Mouse (Mus musculus) left cerebral cortex, adult 18-20 months (tissue): ENCODE measurements at regions not wholly inside any gene's neighbourhood (a gene's known extent, or its start where the extent isn't known, plus 50 kb on each side); places are given as distances from the start of the nearest gene placed in this dataset.

Experiments used
- DNase-seq, 2 experiments: peaks; one replicate each; pipeline ENCODE4 v3.0.0; 2021 to 2022; ENCODE audit warnings: low spot score in 2 of 2, mixed read lengths in 1 of 2

DNA sequence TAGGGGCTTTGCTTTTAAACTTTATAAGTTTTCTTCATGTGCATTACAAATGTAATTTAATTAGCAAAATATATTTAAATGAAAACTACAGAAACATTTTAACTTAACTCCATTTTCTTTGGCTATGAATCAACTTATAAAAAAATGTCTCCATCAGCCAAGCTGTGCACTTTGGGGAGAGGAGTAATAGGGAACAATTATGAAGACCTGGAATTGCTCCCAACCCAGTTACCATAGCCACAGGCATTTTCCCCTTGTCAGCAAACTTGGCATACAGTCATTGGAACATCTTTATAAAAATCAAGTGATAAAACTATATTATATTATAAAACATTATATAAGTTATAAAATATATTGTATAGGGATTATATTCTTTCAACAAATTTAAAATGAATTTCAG, 65.0 kb downstream of the Atxn7l3b start:
- DNase-seq = no peak

DNA sequence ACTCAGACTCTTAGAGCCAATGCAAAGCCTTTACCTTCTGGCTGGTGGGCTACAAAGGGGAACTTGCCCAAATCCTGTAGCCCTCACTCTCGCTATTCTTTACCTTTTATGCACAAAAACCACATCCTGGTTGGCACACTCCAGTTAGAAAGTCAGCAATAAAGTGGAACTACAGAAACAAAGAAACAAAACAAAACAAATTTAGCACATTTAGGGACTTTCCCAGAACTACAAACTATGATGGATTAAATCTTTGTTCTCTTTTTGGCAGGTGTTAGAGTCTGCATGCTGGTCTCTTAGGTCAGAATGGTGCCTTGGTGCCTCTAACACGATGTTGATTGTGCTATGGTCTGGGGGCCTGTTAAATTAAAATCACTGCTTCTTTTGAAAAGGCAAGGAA, 65.4 kb downstream of the Atxn7l3b start:
- no peak for DNase-seq

DNA sequence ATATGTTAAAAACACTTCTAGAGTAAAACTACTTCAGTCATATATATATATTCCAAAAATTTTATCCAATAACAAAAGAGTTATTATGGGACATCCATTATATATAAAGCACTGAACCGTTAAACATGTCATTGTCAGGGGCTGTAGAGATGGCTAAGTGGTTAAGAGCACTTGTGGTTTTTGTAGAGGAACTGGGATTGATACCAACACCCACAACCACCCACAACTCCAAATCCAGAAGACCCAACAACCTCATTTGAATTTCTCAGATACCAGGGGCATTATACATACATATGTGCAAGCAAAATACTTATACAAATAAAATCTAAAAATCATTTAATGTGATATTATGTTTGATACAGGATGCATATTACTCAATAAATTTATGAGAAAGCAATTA, 76.8 kb downstream of the Atxn7l3b start:
- no peak for DNase-seq

DNA sequence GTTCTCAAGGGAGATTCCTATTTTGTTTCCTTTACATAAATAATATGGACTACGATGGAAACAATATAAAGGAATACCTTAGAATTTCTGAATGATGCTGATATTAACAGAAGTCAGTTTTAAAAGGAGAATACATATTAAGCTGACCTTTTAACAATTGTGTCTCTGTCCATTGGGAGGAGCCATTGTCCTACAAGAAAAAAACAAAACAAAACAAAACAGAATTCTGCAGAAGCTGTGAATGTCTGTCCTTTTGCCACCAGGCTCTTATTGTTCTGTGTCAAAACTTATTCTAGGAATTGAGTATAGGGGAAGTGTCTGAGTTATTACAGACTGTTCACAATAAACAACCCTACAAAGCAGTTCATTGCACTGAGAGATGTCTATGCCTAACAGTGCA, 82.6 kb downstream of the Atxn7l3b start:
- DNase-seq = no peak

- no peak for DNase-seq
Observed at GRCm38 (mm10) chr10:112837400-112838035, 91.3 kb downstream of the Atxn7l3b start.

- no peak for DNase-seq
Observed at GRCm38 (mm10) chr10:112835970-112836369, 92.8 kb downstream of the Atxn7l3b start.

DNA sequence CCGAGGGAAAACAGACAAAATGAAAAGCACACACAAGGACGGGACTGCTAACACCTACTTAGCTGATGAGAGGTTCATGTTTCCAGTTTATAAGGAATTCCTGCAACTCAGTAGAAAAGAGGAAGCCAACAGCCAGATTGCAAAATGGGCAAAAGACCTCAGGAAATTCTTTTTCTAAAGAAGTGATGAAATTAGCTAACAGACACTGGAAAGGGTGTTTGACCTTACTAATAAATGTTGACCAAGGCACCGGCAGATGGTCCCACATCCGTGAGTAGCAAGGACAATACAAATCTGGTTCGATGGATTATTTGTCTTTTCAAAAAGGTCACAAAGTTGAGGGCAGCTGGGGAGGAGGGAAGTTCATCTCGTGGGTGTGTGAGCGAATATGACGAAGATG, 93.3 kb downstream of the Atxn7l3b start:
- no peak for DNase-seq

GRCm38 (mm10) chr10:112810181-112810580, 118.6 kb downstream of the Atxn7l3b start:
- no peak for DNase-seq

DNA sequence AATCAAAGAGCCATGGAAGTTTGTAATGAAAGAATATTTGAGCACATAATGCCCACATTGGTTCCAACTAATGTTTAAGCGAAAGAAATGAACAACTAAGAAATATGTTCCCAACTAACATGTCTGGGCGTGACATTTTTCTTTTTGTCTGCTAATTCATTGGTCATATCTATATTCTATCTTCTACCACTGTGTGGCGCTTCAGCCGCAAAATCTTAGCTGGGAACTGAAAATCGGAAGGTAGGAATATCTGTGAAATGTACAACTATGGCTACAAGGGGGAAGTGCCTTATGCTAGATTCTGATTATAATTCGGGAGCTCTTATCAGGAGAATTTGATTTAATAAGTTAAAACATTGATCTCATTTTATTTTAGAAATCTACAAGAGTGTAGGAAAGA, 125.2 kb downstream of the Atxn7l3b start:
- DNase-seq = peak; percentile 6 to 16

DNA sequence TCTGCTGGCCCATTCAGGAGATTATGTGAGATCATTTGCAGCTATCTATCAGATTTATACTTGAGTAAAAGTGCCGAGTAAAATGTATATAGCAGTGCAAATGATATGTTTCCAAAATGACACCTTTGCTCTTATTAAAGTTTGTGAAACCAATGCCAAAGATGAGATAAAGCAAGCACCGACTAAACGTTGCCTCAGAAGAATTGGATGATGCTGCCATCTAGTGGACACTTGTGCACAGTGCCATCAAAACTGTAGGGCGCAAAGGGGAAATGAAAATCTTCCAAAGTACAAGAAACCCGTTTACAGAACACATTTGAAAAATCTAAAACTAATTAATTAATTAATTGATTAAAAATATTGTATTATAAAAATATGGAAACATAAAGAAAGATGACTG, 127.2 kb downstream of the Atxn7l3b start:
- DNase-seq = peak; percentile 35 to 48

DNA sequence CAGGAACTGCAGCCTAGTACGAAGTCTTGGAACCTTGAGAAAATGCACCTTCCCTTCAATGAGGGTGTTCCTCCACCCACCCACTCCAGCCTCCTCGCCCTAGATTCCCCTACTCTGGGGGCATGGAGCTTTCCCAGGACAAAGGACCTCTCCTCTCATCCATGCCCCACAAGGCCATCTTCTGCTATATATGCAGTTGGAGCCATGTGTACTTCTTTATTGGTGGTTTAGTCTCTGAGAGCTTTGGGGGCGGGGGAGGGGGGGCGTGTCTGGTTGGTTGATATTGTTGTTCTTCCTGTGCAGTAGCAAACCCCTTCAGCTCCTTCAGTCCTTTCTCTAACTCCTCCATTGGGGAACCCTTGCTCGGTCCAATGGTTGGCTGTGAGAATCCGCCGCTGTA, 130.2 kb downstream of the Atxn7l3b start:
- DNase-seq = no peak

GRCm38 (mm10) chr10:112798090-112798489, 130.7 kb downstream of the Atxn7l3b start:
- no peak for DNase-seq

- no peak for DNase-seq
Observed at GRCm38 (mm10) chr10:112795938-112796337, 132.9 kb downstream of the Atxn7l3b start.

DNA sequence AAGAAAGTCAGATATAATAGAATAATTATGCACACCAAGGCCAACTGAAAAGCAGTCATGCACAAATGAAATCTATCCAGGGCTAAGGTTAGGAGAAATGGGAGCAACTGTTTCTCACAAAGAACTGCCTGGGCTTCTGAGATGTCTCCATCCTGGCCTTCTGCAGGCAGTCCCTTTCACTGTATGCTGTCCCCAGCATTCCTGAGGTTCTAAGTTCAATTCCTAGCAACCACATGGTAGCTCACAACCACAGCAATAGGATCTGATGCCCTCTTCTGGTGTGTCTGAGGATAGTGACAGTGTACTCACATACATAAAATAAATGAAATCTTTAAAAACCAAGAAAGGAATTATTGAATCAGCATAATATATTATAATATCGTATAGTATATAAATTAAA, 133.3 kb downstream of the Atxn7l3b start:
- DNase-seq = no peak

DNA sequence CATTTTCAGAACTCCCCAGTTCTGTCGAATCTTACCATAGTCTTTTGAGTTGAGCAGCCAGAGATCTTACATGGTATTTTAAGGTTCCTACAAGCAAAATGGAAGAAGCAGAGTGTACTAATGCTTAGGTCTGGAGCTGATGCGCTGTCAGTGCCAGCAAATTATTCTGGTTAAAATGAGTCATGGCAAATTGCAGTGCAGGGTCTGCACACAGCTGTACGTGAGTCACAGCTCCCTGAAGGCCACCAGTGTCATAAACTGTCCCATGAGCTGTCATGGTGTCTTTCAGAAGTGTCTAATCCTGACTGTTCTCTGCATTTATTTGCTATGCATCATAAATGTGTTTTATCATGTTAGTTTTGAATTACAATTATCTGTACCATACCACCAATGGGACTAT, 140.6 kb downstream of the Atxn7l3b start:
- DNase-seq = no peak

DNA sequence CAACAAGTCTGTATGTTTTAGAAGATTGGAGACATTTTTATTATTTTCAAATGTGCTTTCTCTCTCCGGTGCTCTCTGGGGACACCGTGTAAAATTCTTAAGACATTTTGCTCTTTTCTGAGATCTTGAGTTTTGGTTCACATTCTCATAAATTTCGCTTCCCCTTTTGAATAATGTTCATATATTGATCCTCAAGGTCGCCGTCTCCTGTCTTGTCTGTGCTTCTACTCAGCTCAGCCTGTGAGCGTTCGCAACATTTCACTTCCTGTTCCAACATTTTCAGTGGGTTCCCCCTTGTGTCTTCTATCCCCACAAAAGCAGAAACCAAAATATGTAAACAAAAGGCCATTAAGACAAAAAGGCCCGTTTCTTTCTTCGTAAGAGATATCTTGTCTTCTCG, 154.5 kb downstream of the Atxn7l3b start:
- DNase-seq = no peak

DNA sequence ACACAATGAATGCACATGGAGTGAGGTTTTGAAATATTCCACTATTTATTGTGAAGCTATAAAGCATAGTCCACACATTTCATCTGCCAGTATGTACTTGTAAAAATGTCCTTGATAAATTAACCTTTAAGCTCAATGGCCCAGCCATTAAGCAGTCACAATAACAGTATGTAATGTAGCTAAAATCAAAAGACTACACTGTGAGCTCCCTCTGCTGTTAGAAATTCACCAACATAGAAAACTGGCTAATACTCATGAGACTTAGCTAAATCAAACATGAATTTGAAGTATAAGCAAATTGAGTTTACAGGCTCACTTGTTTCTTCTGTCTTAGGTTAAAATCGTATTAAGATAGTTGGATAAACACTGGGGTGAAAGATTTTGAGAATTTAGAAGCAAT, 182.1 kb downstream of the Atxn7l3b start:
- DNase-seq = peak; percentile 8 to 16

DNA sequence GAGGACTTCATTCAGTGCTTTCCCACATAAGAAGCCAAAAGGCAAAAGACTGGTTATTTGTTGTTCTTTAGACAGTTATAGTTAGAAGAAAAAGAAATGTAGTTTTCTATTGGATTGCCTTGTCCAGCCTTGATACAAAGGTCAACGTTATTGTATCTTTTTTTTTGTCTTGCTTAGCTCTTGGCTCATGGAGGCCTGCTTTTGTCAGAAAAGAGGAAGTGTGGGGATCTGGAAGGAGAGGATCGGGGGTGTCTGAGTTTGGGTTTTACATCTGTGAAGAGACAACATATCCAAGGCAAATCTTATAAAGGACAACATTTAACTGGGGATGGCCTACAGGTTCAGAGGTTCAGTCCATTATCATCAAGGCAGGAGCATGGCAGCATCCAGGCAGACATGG, 185.3 kb downstream of the Atxn7l3b start:
- no peak for DNase-seq

- no peak for DNase-seq
Observed at GRCm38 (mm10) chr10:112742123-112742522, 186.7 kb downstream of the Atxn7l3b start.
